Mouse (Mus musculus) liver, embryonic 16.5 days (tissue): ENCODE data around the gene Tfpi. TPM values are rescaled to one million over a fixed set of nuclear protein-coding genes. Genes with fewer than 3 reads are reported as not detected.

ENCODE experiments used
- ATAC-seq: fragments of 200-750 bp; cut with Nextera tagmentation; 2 replicates; pipeline ENCODE4 v1.8.0; 2017; ENCODE audit warnings: low read depth, mild to moderate bottlenecking, moderate number of reproducible peaks, moderate library complexity
- H3K27ac ChIP-seq: fragments of 300-500 bp; sonication (generic); 2 replicates; pipeline ENCODE4 v1.5.1; 2014; ENCODE audit warnings: mild to moderate bottlenecking, low read length
- H3K27me3 ChIP-seq: fragments of 300-500 bp; sonication (generic); 2 replicates; pipeline ENCODE4 v1.6.1; 2014; ENCODE audit warnings: low read depth, low read length, mixed read lengths; ENCODE audit not compliant: control insufficient read depth, insufficient read depth
- H3K36me3 ChIP-seq: fragments of 300-500 bp; sonication (generic); 2 replicates; pipeline ENCODE4 v1.6.1; 2014; ENCODE audit warnings: mild to moderate bottlenecking; ENCODE audit not compliant: control insufficient read depth, insufficient read depth
- H3K4me1 ChIP-seq: fragments of 300-500 bp; sonication (generic); 2 replicates; pipeline ENCODE4 v1.6.1; 2014; ENCODE audit warnings: low read depth, low read length, mixed read lengths; ENCODE audit not compliant: control insufficient read depth
- H3K4me2 ChIP-seq: fragments of 300-500 bp; sonication (generic); 2 replicates; pipeline ENCODE4 v1.6.1; 2014; ENCODE audit warnings: low read depth, low read length, mixed read lengths
- H3K4me3 ChIP-seq: fragments of 300-500 bp; sonication (generic); 2 replicates; pipeline ENCODE4 v1.5.1; 2014; ENCODE audit warnings: low read depth, mild to moderate bottlenecking, low read length
- H3K9ac ChIP-seq: fragments of 300-500 bp; sonication (generic); 2 replicates; pipeline ENCODE4 v1.6.1; 2014; ENCODE audit warnings: low read depth, low read length
- H3K9me3 ChIP-seq: fragments of 300-500 bp; sonication (generic); replicated peaks from 2 replicates; pipeline ENCODE4 v1.6.1; 2016; ENCODE audit warnings: low read length; ENCODE audit not compliant: control insufficient read depth
- WGBS: fragments of 180-500 bp; shearing (Covaris S2); extraction: QIAGEN DNeasy Blood & Tissue Kit; methylation state at CpG from one replicate; pipeline ENCODE4 v1.1.7; 2014; ENCODE audit not compliant: insufficient replicate concordance; 5-methylcytosine and 5-hydroxymethylcytosine counted together
- polyA plus RNA-seq: library from polyadenylated mRNA; unstranded; fragments of >200 nt; fragmentation: Nextera tagmentation; extraction: Ambion mirVana; gene quantifications from 2 replicates; pipeline ENCODE4 v1.2.1, GENCODE M21; 2015

Gene Tfpi
- polyA plus RNA-seq, 1 experiment from 2014 or later: 15.5 TPM

DNA sequence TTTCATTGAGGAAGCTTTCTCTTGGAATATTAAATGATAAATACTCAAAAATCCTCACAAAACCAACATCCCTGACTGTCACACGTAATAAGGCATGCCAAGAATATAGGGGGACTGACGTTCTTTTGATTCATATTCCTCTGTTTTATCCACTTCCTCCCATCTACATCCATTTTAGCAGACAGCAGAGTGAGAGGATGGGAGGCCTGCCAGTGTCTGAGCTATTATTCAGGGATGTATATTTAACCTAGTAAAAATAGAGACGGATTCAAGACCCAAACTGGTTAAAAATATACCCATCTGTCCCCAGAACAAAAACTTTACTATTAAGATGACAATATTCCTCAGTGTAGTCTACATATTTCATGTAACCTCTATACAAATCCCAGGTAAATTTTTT, 14.2 kb downstream of the Tfpi start:
- no peak for ATAC-seq
- H3K9me3 ChIP-seq: no peaks in the 10 kb centered on the region
- WGBS: 77% methylated on average over 3 of the region's 3 CpGs

DNA sequence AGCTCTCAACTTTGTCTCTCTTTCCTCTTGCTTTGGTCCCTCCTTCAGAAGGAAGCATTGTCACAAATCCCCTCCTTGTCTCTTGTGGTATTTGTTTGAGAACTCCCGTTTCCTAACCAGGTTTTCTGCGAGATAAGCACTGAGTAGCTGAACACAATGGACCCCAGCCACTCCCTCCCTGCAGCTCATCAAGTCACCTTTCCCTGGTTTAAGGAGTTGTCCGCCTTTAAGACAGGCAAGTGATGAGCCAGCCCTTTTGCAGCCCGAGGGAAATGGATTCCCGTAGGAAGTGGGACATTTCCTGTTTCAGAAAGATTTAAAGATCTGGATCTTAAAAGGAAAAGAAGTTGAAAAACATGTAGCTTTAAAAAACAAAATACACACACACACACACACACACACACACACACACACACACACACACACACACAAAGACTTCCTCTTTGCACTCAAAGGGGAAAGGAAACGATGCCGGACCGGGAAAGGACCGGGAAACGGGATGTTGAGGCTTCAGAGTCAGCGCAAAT, 16.9 kb downstream of the Tfpi start:
- H3K27me3 ChIP-seq: no peaks in the 10 kb centered on the region
- H3K4me1 ChIP-seq: peaks cover 4% of the 10 kb centered on the region; the same call in 1 of the 2 replicates
- no peak overlapping the region for H3K9ac ChIP-seq
- peak; percentile 54 for ATAC-seq
- no peaks in the 10 kb centered on the region for H3K36me3 ChIP-seq
- no peak overlapping the region for H3K4me3 ChIP-seq
- WGBS: 13% methylated on average over 11 of the region's 11 CpGs
- H3K27ac ChIP-seq: no peak overlapping the region
- H3K4me2 ChIP-seq: no peak overlapping the region
- no peaks in the 10 kb centered on the region for H3K9me3 ChIP-seq

More for the DNA sequence above, 14.2 kb downstream of the Tfpi start:
- H3K36me3 ChIP-seq: no peaks in the 10 kb centered on the region
- no peak overlapping the region for H3K27ac ChIP-seq
- no peak overlapping the region for H3K4me2 ChIP-seq
- H3K27me3 ChIP-seq: no peaks in the 10 kb centered on the region
- H3K4me3 ChIP-seq: no peak overlapping the region
- no peak overlapping the region for H3K9ac ChIP-seq
- peaks cover 4% of the 10 kb centered on the region; the same call in 1 of the 2 replicates for H3K4me1 ChIP-seq

DNA sequence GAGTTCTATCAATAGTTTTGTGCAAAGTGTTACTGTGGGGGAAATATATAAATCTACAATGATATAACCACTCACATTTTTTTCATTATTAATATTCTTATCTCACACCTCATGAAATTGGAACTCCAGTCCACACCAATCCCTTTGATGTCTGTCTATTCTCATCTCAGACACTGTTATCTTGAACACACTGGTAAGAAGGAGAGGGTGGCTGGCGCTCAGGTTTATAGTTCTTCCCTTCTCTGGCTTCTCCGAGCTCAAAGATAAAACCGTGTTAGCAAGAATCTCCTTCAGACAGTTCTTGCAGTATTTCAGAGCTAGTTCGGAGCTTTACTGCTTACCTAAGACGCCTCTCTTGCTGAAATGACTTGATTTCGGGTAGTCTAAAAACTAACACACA, 19.4 kb downstream of the Tfpi start:
- Histone ChIP-seq H3K9me3 (no peaks in the 10 kb centered on the region), H3K4me2 (no peak overlapping the region), H3K9ac (no peak overlapping the region), H3K4me1 (peaks cover 4% of the 10 kb centered on the region; the same call in 1 of the 2 replicates), H3K4me3 (no peak overlapping the region), H3K27ac (no peak overlapping the region), H3K27me3 (no peaks in the 10 kb centered on the region), H3K36me3 (no peaks in the 10 kb centered on the region)
- no peak for ATAC-seq
- WGBS: 28% methylated on average over 6 of the region's 6 CpGs

DNA sequence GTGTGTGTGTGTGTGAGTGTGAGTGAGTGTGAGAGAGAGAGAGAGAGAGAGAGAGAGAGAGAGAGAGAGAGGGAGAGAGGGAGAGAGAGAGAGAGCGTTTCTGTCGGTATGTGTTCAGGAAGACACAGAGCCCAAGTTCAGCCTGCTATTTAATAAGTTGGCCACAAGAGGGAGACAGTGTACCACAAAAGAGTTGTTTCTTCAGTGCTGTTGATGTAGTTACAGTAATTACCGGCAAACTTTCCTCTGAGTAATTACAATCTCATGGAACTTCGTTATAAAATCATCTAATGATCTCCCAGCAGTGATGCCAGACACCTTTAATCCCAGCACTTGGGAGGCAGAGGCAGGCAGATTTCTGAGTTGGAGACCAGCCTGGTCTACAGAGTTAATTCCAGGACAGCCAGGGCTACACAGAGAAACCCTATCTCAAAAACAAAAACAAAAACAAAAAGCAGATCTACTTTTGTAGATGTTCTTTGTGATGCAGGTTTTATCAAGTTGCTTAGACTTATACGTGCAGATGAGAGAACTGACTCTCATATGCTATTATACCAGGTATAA, 21.3 kb downstream of the Tfpi start:
- H3K27me3 ChIP-seq: no peaks in the 10 kb centered on the region
- peaks cover 4% of the 10 kb centered on the region; the same call in 1 of the 2 replicates for H3K4me1 ChIP-seq
- no peaks in the 10 kb centered on the region for H3K9me3 ChIP-seq
- peak; percentile 41 for ATAC-seq
- H3K4me2 ChIP-seq: no peak overlapping the region
- H3K36me3 ChIP-seq: no peaks in the 10 kb centered on the region
- no peak overlapping the region for H3K4me3 ChIP-seq
- no peak overlapping the region for H3K9ac ChIP-seq
- no peak overlapping the region for H3K27ac ChIP-seq
- 7% methylated on average over 5 of the region's 5 CpGs for WGBS

DNA sequence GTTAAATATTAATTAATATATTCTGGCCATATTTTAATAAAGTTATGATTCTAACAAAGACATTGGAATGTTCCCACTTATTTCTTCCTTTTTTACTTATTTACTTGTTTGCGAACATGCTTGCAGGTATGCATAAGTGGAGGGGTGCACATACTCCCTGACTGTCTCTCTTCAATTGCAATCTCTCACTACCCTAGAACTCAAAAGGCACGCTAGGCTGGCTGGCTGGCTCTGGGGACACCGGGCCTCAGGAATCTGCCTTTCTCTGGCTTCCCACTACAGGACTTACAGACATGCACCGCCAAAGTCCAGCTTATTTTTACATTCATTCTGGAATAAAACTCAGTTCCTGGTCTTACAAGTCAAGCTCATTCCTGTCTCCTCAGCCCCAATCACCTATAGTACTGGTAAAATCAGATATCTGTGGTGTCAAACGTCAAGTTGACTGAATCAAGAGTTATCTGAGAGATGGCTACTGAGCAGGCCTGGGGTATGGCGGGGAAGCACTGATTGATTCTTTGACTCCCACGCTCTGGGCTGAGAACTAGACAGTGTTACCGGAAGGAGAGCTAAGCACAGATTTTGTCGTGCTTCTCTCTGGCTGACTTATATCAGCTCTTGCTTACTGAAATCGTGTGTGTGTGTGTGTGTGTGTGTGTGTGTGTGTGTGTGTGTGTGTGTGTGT, 21.9 kb downstream of the Tfpi start:
- WGBS: 60% methylated on average over 10 of the region's 10 CpGs
- Histone ChIP-seq H3K9ac (no peak overlapping the region), H3K27ac (no peak overlapping the region), H3K36me3 (no peaks in the 10 kb centered on the region), H3K27me3 (no peaks in the 10 kb centered on the region), H3K9me3 (no peaks in the 10 kb centered on the region), H3K4me3 (no peak overlapping the region), H3K4me2 (no peak overlapping the region), H3K4me1 (peaks cover 3% of the 10 kb centered on the region; the same call in 1 of the 2 replicates)
- no peak for ATAC-seq

DNA sequence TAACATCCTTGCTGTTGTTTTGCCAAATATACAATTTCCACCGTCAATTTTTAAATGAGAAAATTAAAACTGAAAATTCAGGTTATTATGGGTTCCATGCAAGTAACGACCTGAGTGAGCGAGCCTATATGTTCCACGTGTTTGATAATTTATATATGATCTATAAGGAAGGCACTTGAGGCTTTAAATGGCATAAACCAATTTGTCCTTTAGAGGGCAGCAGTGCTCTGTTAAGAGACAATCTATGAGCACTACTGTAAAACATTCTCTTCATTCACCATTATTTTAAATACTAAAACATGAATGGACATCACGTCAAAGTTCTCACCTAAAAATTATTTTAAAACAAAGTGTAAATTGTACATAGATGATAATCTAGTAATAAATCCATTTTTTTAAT, 22.5 kb downstream of the Tfpi start:
- H3K36me3 ChIP-seq: no peaks in the 10 kb centered on the region
- no peak overlapping the region for H3K27ac ChIP-seq
- ATAC-seq: no peak
- H3K4me2 ChIP-seq: no peak overlapping the region
- no peak overlapping the region for H3K9ac ChIP-seq
- H3K27me3 ChIP-seq: no peaks in the 10 kb centered on the region
- no peak overlapping the region for H3K4me3 ChIP-seq
- H3K9me3 ChIP-seq: no peaks in the 10 kb centered on the region
- WGBS: 15% methylated on average over 5 of the region's 5 CpGs
- no peaks in the 10 kb centered on the region for H3K4me1 ChIP-seq

DNA sequence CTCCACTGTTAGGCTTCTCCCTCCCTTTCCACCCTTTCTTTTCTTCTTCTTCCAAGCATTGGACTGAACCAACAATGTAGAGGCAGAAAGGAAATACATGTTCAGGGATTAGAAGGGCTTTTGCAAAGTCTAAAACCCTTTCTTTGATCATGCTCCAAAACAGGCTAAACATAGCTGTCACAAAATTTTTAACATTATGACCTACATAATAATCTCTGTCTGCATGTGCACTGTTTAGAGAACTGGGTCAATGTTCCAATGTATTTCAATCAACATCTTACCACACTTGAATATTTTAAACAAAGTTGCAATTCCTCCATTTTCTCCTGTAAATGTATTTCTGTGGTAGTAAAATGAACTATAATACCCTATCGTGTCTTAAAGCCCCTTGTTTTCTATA, 31.1 kb downstream of the Tfpi start:
- Histone ChIP-seq H3K4me3 (no peak overlapping the region), H3K9ac (no peak overlapping the region), H3K36me3 (no peaks in the 10 kb centered on the region), H3K4me2 (no peak overlapping the region), H3K4me1 (no peaks in the 10 kb centered on the region), H3K27me3 (no peaks in the 10 kb centered on the region), H3K9me3 (no peaks in the 10 kb centered on the region), H3K27ac (no peak overlapping the region)
- WGBS: 79% methylated on average over 1 of the region's 1 CpGs
- no peak for ATAC-seq

DNA sequence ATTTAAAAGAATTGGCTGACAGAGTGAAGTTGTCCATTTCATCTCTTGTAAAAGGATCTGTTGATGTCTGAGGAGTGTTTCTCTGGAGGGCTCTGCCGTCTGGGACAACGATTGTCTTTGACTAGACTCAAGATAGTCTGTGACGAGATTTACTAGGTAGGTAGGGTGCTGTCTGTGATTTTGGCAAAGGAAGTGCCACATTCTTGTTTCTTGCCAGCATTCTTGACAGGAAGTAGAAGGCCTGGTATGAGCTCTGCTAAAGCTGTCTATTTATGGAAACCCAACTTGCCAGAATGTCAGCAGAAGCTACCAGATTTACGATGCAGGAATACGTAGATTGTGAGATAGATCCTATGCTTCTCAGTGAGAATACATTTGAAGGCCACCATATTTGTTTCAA, 34.6 kb downstream of the Tfpi start:
- Histone ChIP-seq H3K27ac (no peak overlapping the region), H3K9ac (no peak overlapping the region), H3K36me3 (no peaks in the 10 kb centered on the region), H3K4me3 (no peak overlapping the region), H3K4me1 (no peaks in the 10 kb centered on the region), H3K9me3 (no peaks in the 10 kb centered on the region), H3K4me2 (no peak overlapping the region), H3K27me3 (no peaks in the 10 kb centered on the region)
- ATAC-seq: no peak
- 71% methylated on average over 5 of the region's 5 CpGs for WGBS

DNA sequence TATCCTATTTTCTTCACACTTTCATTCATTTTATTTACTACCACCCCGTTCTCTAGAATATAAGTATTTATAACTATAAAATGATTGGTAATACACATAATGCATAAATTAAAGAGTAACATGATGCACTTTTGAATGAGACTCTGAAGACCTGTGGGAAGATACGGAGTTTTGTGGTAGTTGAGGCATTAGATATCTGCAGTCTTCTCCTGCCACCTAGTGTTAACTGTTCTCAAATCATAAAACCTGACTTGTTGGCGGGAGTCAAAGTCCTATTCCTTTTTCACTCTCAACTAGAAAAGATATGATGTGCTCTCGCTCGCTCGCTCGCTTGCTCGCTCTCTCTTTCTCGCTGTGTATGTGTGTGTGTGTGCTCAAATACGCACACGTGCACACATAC, 46.9 kb downstream of the Tfpi start:
- no peak for ATAC-seq
- 0 out of 2 replicates have a peak overlapping the region, but pooled peaks have one; percentile 6 for H3K4me2 ChIP-seq

More for the DNA sequence above, 46.9 kb downstream of the Tfpi start:
- WGBS: 28% methylated on average over 11 of the region's 11 CpGs
- no peaks in the 10 kb centered on the region for H3K36me3 ChIP-seq
- no peaks in the 10 kb centered on the region for H3K27me3 ChIP-seq
- H3K9ac ChIP-seq: no peak overlapping the region
- peaks cover 4% of the 10 kb centered on the region for H3K4me1 ChIP-seq
- H3K4me3 ChIP-seq: no peak overlapping the region
- H3K9me3 ChIP-seq: no peaks in the 10 kb centered on the region
- no peak overlapping the region for H3K27ac ChIP-seq
